Mouse (Mus musculus) brain, adult 2 months (tissue): ENCODE data around the gene Creg1.

Experiments used
- DNase-seq: peaks from one replicate; pipeline ENCODE4 v3.0.0; 2011; ENCODE audit warnings: low read depth, low spot score

Creg1 gene

DNA sequence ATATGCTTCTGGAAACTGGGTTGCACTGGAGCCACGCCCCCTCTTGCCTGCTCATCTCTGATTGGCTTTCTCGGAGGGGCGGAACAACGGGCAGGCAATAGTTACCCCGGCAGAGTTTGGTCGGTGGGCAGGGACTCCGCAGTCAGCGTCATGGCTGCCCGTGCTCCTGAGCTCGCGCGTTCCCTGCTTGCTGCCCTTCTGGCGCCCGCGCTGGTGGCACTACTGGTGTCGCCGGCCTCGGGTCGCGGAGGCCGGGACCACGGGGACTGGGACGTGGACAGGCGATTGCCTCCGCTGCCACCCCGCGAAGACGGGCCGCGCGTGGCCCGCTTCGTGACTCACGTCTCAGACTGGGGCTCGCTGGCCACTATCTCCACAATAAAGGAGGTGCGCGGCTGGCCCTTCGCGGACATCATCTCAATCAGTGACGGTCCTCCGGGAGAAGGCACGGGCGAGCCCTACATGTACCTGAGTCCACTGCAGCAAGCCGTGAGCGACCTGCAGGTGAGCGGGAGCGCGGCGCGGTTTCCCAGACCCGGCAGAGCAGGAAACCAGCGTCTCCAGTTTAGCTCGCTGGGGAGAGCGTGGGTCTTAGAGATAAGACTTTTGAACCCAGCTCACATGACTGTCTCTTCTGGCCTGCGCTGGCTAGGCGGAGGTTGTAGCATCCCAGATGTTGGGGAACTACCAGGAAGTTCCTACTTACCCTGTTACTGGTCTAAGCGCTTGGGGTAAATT, at the start of gene Creg1:
Creg1 (plus strand) TSS at position 112 of the 738 bp plus-strand sequence.
- DNase-seq, result peak; percentile 97

DNA sequence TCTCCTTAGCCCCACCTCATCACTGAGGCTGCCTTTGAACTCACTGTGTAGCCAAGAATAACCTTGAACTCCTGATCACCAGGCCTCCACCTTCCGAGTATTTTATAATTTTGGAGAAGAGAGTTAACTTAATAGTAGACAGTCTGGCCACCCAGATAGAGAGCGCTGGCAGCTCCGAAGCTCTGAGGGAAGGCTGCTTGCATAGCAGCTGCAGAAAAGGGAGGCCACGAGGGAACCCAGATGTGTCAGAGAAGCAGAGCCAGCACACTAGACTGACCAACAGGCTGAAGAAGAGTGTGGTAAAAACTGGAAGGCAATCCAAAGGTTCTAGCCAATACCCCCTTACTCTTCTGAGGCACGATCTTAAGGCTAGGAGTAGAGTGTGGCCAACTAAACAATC, 49.7 kb upstream of the Creg1 start:
- no peak for DNase-seq

DNA sequence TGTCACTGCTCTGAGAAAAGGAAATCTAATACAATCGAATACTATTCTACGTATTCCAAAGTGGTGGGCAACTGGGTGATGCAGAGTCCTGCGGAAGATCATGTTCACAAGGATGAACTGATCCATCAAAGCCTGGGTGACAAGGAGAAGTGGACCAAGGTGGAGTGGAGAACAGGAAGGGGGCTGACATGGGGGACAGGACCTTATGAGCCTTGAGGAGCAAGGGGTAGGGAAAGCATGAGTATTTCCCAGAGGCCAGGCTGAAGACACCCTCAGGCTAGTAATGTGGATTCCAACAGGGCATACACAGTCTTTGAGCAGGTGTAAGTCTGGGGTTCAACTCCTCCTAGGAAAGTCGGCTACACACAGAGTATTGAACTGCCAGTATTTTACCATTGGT, 47.1 kb upstream of the Creg1 start:
- DNase-seq, result no peak

DNA sequence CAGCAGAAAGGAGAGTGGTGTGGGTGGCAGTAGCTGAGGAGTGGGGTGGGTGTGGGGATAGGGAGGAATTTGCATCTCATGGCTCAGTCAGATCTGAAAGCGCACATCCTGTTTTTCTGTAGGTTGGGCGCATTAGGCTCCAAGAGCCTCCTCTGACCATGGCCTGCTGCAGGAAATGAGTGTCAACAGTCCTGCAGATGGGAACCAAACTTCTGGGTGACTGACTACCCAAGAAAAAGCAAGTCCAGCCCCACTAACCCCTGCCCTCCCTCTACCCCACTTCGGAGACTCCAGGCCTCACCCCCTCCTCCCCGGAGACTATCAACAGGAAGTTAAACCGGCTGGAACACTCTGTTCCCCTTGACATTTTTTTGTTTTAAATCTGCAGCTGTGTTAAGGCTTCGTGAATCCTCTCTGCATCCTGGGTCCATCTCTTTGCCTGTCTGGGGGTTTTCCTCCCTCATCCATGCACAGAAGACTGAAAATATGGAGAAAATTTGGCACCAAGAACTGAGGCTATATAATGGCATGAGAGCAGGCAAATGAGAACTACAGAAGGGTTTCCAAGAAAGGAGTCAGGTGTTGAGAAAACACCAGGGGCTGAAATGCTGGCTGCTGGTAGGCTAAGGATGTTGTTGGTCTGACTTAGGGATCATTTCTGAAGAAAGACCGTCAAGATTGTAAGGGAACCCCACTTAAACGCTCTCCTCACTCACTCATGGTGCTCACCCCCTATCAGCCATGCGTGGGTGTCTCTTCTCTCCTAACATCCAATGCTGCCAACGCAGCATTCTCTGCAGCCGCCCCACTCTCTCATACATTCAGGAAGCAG, 45.6 kb upstream of the Creg1 start:
- DNase-seq, result peak; percentile 46

DNA sequence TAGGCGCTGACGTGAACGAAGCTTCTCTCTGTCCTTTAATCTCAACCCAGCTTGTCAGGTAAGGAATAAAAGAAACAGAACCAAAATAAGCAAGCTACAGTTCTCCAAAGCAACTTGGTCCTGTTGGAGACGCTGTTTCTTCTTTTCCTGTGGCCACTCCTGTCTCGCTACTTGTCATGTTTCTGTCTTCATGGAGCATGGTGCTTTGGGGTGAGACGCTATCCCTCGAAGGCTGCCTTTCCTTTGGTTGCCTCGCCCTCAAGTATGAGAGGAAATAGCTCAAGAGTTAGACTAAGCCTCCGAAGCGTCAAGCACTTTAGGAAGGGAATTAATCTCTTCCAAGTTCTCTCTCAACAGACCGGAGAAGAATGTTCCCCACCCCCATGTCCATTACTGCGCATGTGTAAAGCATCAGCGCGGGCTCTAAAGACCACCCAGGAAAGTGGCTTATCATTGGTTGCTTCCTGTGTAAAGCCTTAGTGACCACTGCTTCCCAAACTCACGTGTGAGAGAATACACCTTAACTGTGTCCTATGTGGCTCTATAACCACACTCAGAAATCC, 44.9 kb upstream of the Creg1 start:
- DNase-seq, result no peak

DNA sequence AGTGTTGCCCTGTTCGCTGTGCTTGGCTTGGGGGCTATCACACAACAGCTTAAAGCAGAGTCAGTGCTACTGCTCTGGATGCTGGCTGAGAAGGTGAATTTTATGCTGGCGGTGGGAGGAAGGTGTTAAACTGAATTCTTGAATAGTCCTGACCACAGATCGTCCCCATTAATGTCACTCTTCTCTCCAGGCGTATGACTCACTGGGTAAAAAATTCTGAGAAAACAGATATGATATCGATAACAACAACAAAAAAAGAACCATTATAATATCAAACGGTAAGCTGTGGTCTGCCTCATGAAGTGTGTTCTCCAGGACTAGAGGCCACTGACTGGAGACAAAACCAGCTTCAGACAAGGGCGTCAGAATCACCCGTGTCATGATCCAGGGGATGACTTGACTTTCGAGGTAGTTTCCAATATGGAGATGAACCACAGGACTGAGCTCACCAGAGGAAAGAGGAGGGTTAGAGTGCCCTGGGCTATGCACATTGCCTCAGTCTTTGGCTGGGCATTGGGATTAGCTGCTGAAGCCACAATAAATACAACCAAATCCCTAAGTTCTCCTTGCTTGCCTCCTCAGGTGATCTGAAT, 40.9 kb upstream of the Creg1 start:
- no peak for DNase-seq

DNA sequence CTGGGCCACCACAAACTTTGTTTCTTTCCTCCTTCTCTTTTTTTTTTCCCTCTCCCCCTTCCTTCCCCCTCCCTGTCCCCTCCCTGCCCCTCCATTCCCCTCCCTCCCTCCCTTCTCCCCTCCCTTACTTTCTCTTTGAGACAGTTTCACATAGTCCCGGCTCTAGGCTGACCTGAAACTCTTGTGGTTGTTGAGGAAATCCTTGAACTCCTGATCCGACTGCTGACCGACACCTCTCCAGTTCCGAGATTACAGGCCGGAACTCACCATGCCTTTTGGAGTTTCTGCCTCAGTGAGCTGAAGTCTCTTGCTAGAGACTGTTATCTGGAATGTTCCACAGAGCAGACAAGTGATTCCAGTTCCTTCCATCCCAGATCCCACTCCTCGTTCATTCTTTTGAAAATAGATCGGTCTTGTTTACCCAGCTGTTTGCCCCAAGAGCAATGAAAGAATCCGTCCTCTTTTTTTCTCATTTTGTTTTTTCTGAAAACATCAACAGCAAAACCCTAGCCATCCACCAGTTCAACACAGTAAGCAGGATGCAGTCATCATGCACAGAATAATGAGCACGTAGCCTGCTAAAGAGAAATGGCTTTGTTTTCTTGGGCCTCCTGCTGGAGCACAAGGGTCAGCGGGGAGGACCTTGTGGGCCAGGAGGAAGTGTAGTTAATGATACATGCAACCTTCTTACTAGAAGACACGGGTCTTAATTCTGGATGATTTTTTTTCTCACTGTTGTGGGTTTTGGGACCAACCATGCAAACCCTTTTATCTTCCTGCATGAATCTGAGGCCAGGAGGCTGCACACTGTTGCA, 39.1 kb upstream of the Creg1 start:
- DNase-seq, result no peak

DNA sequence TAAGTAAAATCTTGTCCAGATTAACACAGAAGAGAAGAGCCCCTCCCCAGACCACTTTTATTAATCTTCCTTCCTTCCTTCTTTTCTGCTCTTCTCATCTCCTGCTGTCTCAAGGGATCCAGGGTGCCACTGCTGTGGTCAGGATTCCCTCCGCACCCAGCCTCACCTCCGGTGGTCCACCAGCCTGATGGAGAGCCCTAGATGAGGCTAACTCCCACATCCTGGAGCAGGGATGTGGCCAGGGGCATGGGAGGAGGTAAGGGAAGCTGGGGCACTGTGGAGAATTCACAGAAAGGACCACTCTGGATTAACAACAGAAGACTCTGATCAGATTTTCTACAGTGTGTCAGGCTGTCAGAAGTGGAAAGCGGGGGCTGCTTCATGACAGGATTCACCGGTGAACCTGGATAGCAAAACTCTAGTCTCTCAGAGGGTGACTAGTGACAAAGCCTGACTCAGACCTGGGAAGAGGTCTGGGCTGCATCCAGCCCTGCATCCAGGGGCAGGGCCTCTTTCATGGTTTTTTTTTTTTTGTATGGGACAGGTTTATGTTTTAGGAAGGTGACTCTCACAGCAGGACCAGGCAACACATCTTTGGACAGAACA, 38.4 kb upstream of the Creg1 start:
- no peak for DNase-seq

DNA sequence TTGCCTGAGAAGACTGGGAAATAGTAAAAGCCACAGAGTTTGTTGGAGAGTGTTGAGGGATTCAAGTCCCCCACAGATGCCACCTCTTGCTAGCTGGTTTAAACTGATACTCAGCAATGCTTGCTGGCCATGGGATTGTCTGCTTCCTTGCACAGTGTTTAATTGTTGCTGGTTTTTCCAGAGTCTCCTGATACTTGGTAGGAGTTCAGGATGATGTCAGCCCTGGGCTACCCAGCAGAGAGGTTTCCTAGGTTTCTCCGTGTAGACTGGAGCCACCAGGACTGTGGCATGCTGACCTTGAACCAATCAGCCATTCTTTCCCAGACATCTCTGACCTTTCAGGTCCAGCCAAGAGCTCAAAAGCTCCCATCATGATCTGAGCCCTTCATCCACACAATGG, 36.6 kb upstream of the Creg1 start:
- DNase-seq, result no peak

DNA sequence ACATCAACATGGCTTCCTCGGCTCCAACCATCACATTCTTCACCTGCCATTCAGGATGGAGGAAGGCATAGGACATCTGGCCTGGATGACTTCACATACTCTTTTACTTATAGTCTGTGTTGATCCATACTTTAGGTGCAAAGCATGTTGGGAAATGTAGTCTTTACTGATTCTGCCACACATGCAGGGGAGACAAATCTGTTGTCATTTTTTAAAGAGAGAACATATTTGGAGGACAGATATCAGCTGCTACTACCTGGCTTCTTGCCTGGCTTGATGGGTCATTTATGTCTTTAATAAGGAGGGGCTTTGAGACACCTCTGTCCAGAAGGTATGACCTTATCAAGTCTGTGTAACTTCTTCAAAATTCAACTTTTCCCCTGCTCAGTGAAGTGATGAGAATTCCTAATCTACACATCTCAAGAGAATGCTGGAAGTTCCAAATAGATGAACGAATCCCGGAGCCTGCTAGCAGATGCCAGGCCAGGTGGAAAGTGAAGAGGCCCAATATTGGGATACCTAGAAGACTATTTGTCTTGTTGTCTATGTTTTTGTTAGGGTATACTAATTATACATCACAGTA, 35.4 kb upstream of the Creg1 start:
- no peak for DNase-seq

DNA sequence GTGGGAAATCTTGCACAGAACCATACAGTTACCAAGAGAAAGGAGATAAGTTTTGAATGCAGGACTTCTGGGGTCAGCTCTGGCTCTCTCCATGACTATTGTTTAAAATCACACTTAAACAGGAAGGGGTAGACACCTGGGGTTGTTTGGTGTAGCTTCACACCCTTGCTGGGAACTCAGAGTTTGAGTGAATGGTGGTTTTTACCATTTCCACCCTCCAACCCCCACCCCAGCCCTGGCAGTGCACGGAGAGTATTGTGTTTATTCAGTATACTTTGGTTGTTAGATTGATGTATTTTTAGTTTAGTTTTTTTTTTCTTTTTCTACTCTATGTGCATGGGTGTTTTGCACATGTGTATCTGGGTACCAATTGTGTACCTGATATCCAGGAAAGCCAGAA, 33.4 kb upstream of the Creg1 start:
- DNase-seq, result no peak

DNA sequence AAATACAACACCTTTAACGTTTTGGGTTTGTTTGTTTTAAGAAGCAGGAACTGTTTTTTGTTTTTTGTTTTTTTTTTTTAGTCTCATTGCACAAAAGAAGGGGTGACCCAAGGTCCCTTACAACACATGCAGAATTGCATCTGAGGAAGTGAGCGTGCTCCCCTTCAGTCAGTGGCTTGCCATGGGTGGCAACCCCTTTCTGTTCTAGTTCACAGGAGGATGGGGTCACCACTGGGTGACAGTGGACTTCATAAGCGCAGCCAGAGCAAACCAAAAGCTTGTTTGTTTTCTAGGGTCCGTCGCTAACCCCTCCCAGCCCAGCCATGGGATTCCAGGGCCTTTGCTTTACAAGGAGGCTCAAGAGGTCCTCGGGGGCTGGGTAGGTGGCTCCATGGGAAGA, 32.0 kb upstream of the Creg1 start:
- no peak for DNase-seq

DNA sequence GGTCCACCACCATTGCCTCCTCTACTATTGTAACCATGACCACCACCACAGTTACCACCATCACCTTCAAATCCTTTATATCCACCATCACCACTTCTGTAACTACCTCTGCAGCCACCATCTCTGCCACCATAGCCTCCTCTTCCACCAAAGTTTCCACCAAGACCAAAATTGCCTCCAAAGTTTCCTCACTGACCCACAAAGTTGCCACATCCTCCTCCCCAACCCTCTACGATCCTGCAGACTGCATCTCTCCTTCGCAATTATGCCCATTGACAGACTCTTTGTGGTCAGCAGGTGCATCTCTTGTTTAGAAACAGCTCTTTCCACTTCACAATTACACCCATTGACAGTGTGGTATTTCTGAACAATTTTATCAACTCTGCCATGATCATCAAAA, 28.7 kb upstream of the Creg1 start:
- DNase-seq, result no peak

DNA sequence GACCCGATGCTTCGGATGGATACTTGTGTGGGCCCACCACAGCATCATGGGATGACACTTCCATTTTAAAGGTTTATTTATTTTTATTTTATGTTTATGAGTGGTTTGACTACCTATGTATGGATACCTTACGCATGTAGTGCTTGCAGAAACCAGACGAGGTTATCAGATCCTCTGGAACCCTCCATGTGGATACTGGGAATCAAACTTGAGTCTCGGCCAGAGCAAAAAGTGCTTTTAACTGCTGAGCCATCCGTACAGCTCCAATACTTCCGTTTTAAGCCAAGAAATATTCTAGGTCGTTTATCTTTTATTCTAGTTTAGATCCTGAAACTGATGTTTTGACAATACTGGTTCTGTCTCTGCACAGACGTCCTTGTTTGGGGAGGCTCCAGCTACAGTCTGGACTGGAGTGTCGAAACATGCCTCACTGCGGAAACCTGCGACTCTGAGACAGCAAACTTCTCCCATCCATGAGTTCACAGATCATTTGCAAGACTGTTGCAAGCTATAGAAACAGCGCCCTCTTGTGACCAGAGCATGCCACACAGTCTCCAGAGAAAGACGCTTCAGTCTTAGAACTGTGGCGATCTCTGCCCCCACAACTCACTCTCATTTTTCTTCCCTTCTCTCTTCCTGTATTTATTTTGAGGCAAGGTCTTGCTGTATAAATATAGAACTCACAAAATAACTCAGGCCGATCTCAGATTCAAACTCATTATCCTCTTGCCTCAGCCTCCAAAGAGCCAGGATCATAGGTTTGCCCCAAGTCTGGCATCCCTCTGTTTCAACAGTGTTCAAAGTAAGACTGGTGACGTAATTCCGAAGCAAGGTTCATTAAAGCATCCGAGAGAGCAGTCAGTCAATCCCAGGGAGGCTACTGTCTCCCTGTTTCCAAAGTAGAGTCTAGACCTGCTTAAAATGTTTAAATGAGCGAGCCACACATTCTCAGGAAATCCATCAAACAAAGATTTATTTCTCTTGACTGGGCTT, 27.4 kb upstream of the Creg1 start:
- peak; percentile 93 for DNase-seq

DNA sequence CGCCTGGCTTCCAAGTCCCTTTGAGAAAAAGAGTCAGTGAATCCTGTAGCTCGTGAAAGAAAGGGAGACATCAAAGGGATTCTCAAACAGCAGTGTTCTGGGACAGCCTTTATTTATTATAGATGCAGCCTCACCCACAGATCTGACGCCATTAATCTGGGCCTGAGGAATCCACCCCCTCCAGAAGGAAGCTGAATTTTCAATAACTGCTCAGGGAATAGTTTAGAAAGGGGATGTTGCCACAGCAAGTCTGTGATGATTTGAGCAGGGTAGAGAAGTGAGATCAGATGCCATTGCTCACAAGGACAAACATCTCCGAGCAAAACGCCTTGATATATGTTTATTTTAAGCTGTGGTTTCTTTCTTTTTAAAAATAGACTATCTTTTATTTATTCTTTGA, 26.1 kb upstream of the Creg1 start:
- DNase-seq, result no peak

DNA sequence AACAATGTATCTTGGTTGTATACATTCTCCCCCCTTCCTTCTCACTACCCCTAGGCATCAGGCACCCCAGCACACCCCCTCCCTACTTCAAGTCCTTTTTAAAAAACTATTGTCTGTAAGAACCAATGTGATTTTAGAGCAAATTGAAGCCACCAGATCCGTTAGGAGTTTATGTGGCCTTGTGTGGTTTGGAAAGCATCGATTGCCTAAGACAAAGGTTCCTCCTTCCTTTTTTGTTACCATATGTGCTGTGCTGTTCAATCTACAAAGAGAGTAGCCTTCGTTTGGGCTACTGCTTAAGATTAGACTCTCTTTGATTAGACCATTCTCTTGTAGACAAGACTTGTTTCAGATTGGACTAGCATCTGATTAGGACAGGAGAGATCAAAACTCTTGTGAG, 25.7 kb upstream of the Creg1 start:
- no peak for DNase-seq

DNA sequence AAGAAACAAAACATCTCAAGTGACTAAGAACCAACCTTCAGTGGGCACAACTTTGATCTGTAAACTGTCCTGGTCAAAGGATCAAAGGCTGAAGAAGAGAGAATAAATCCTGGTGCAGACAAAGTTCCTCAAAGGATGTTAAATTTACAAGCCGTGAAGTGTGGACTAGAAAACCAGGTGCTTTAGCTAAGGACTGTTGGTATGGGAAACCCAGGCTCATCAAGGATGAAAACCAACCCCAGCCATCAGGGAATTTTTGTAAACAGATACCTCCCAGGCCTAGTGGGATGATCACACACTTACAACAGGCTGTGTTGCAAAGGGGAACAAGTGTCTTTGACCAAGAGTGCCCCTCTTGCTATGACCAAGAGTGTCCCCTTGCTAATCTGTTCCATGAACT, 24.6 kb upstream of the Creg1 start:
- DNase-seq, result no peak

DNA sequence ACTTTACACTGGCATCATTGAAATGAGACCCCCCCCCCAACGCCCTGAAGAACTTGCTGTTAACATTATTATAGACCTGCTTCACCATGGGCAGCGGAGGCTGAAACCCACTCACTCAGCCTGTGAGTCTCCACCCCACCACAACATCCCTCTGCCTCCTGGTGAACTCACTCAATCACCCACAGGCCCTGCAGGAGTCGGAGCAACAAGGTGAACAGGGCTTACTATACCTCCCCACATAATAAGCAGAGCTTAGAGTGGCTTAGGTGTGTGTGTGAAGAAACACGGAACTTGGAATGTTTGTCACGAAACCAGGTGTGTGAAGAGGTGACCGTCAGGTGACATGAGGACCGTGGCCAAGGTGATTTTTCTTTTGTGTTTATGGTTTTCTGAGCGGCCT, 21.6 kb upstream of the Creg1 start:
- no peak for DNase-seq

DNA sequence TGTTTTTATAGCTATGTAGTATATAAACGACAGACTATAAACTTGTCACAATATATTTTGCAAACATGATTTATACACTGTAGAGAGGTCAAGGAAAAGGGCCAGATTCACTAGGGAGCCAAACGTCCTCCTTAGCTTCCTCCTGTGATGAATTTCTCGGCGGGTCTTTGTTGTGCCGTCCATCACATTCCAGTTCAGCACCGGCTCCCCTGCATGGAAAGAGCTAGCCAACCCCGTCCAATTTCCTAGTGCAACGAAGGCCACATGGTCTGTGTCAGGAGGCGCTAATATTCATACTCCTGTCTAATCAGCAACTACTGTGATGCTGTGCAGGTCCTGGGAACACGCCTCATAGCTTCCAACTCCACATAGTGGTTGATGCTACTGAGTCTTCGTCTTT, 15.5 kb upstream of the Creg1 start:
- DNase-seq, result no peak

DNA sequence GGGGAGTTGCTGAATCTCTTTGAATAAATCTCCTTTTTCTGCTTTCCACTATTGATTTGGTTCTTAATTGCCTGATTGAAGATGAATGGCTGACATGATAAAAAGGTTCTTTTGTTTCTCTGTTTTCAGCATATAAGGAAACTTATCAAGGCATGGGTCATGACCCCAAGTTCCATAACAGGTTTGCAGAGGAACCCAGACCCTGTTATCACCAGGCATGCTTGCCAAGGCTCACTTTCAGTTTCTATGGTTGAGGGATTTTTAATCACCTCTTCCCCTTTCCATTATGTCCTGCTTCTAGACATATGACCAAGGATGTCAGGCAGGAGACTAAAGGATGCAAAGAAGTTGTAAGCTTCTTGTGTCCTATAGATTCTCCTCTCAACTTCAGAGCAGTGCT, 12.4 kb upstream of the Creg1 start:
- DNase-seq, result no peak
